ENCODE assay signal across 8 mouse cellular contexts in the genomic region with DNA sequence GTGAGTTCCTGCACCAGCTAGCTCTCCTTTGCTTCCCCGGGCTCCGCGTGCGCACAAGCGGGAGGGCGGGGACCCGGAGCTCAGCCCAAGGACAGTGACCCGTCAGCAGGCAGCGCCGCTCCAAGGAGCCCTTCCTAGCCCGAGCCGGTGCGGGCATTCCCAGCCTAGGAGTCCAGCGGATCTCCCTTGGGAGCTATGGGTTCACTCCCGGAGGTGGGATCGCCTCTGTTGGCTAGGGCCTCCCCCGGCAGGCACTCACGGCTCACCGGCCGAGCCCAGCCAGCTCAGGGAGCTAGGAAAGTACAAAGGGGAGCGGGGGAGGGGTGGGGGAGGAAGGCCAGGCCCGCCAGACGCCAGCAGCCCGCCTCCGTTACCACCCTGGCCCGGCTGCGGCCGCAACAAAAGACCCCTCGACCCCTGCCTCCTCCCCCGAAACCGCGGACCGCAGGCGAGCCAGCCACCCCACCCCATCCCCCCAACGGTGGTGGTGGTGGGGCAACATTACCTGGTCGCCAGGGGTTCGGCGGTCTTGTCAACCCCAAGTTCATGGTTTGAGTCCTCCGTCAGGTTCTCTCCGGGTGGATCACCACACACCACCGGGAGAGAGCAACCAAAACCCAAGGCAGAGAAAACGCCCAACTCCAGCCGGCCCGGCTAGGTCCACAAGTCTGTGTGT.
A peak's percentile ranks its signal among the peaks of the same experiment; 100 is the strongest.
DNase-seq lines count a peak whose midpoint lies in the region; ATAC-seq and TF ChIP-seq lines count a peak whose summit lies in the region.

No protein-coding gene starts in this region.

- H3K4me1 ChIP-seq in spleen, adult 2 months (ENCODE audit: control insufficient read depth, insufficient read depth, insufficient read length), result no peaks in the 10 kb centered on the region
- peaks cover 15% of the 10 kb centered on the region for H3K4me1 ChIP-seq in embryonic facial prominence, embryonic 14.5 days (ENCODE audit: control insufficient read depth, insufficient read depth, low read length)
- peaks cover 14% of the 10 kb centered on the region; the same call in 1 of the 2 replicates for H3K4me1 ChIP-seq in heart, embryonic 10.5 days
- no peaks in the 10 kb centered on the region for H3K4me1 ChIP-seq in lung, adult 2 months (ENCODE audit: control insufficient read depth, insufficient read depth, low read length)

- 4% methylated on average over 44 of the region's 44 CpGs for WGBS in spleen, adult 2 months
- under 1% methylated on average over 21 of the region's 44 CpGs for WGBS in embryonic facial prominence, embryonic 14.5 days
- under 1% methylated on average over 44 of the region's 44 CpGs for WGBS in heart, embryonic 10.5 days
- WGBS in lung, adult 2 months, result under 1% methylated on average over 43 of the region's 44 CpGs

- H3K27ac ChIP-seq in spleen, adult 2 months (ENCODE audit: insufficient read depth, low read length), result no peak overlapping the region
- peak overlapping the region; percentile 97 for H3K27ac ChIP-seq in embryonic facial prominence, embryonic 14.5 days (replicated peaks; ENCODE audit: low read depth, low read length)
- peak overlapping the region; percentile 91 for H3K27ac ChIP-seq in heart, embryonic 10.5 days

- H3K36me3 ChIP-seq in spleen, adult 2 months (ENCODE audit: control insufficient read depth, insufficient read depth, low read length), result no peaks in the 10 kb centered on the region
- peaks cover 6% of the 10 kb centered on the region; the same call in 1 of the 2 replicates for H3K36me3 ChIP-seq in embryonic facial prominence, embryonic 14.5 days (ENCODE audit: control insufficient read depth, insufficient read depth, low read length)
- peaks cover 9% of the 10 kb centered on the region for H3K36me3 ChIP-seq in heart, embryonic 10.5 days

- no peak for TF ChIP-seq POLR2A in spleen, adult 2 months (IDR thresholded peaks at IDR 0.05; ENCODE audit: low read depth, low read length)
- no peak for TF ChIP-seq POLR2A in lung, adult 2 months (IDR thresholded peaks at IDR 0.05; ENCODE audit: borderline replicate concordance, extremely low read depth, low read depth, low read length)

- H3K9me3 ChIP-seq in embryonic facial prominence, embryonic 14.5 days (ENCODE audit: control insufficient read depth, low read length), result no peaks in the 10 kb centered on the region
- H3K9me3 ChIP-seq in heart, embryonic 10.5 days, result no peaks in the 10 kb centered on the region

- peaks cover 16% of the 10 kb centered on the region for H3K27me3 ChIP-seq in spleen, adult 2 months (ENCODE audit: control insufficient read depth, insufficient read depth, low read length)
- H3K27me3 ChIP-seq in embryonic facial prominence, embryonic 14.5 days (replicated peaks; ENCODE audit: control insufficient read depth, insufficient read depth, low read length), result no peaks in the 10 kb centered on the region
- peaks cover 11% of the 10 kb centered on the region for H3K27me3 ChIP-seq in heart, embryonic 10.5 days (ENCODE audit: insufficient read depth, poor library complexity, severe bottlenecking)

- H3K9ac ChIP-seq in embryonic facial prominence, embryonic 14.5 days (ENCODE audit: low read depth, low read length), result peak overlapping the region; percentile 95

- no peak for DNase-seq in spleen, adult 2 months (ENCODE audit: low read depth in 1 of 2, low spot score in 2 of 2)
- no peak for DNase-seq in spleen, postnatal 14 days (ENCODE audit: low spot score in 2 of 2)
- peak; percentile 81 for DNase-seq in embryonic facial prominence, embryonic 14.5 days (ENCODE audit: low spot score)
- DNase-seq in heart, embryonic 10.5 days (ENCODE audit: low spot score), result peak; percentile 89
- peak; percentile 61 for DNase-seq in kidney, adult 9 months
- DNase-seq in lung, adult 2 months, result peak; percentile 39
- peak; percentile 75 for DNase-seq in ovary, adult 18-20 months (ENCODE audit: low spot score)
- no peak for DNase-seq in natural killer cell, adult 2 months (ENCODE audit: low spot score in 2 of 2)

- no peak for TF ChIP-seq CTCF in spleen, adult 2 months (IDR thresholded peaks at IDR 0.05; ENCODE audit: extremely low read depth, insufficient read depth, insufficient read length, insufficient replicate concordance)
- no peak for TF ChIP-seq CTCF in lung, adult 2 months (IDR thresholded peaks at IDR 0.05; ENCODE audit: insufficient read depth, low read length)

- peak overlapping the region; percentile 23; the same call in 1 of the 2 replicates for H3K4me3 ChIP-seq in spleen, adult 2 months (ENCODE audit: extremely low read depth, insufficient read depth, insufficient read length)
- peak overlapping the region; percentile 94 for H3K4me3 ChIP-seq in embryonic facial prominence, embryonic 14.5 days (ENCODE audit: low read depth, low read length)
- peak overlapping the region; percentile 85 for H3K4me3 ChIP-seq in heart, embryonic 10.5 days
- peak overlapping the region; percentile 70 for H3K4me3 ChIP-seq in lung, adult 2 months (replicated peaks; ENCODE audit: extremely low read depth, low read depth, low read length)

- peak; percentile 60 for ATAC-seq in embryonic facial prominence, embryonic 14.5 days (ENCODE audit: low read depth)

- peak overlapping the region; percentile 72 for H3K4me2 ChIP-seq in embryonic facial prominence, embryonic 14.5 days (ENCODE audit: low read depth, low read length)

Comparison
In these comparisons a context has a peak if more than half of its experiments do, and no peak if none do; other contexts are left out.
1. DNase-seq: peak in embryonic facial prominence, embryonic 14.5 days (single experiment), heart, embryonic 10.5 days (single experiment), kidney, adult 9 months (single experiment), lung, adult 2 months (single experiment) and ovary, adult 18-20 months (single experiment); none in spleen, adult 2 months (0 of 2), spleen, postnatal 14 days (0 of 2) and natural killer cell, adult 2 months (0 of 2).
2. H3K4me3 ChIP-seq: peak in every context shown above with its lines; median percentile 94 in embryonic facial prominence, embryonic 14.5 days; 85 in heart, embryonic 10.5 days; 70 in lung, adult 2 months; 23 in spleen, adult 2 months.